Mouse (Mus musculus) embryonic facial prominence, embryonic 10.5 days (tissue): ENCODE measurements around the gene Iqcg. TPM values are rescaled to one million over a fixed set of nuclear protein-coding genes. Genes with fewer than 3 reads are reported as not detected.
A peak's percentile ranks its signal among the peaks of the same experiment; 100 is the strongest.

ENCODE experiments used
- DNase-seq: peaks from one replicate; pipeline ENCODE4 v3.0.0-alpha.2; 2017; ENCODE audit warnings: low spot score
- H3K27ac ChIP-seq: fragments of 300-500 bp; sonication (generic); replicated peaks from 2 replicates; pipeline ENCODE4 v1.5.1; 2016; ENCODE audit warnings: mild to moderate bottlenecking
- H3K27me3 ChIP-seq: fragments of 300-500 bp; sonication (generic); replicated peaks from 2 replicates; pipeline ENCODE4 v1.6.1; 2016; ENCODE audit warnings: low read depth, mild to moderate bottlenecking; ENCODE audit not compliant: poor library complexity, severe bottlenecking
- H3K36me3 ChIP-seq: fragments of 300-500 bp; sonication (generic); replicated peaks from 2 replicates; pipeline ENCODE4 v1.6.1; 2016; ENCODE audit warnings: mild to moderate bottlenecking, moderate library complexity
- H3K4me1 ChIP-seq: fragments of 300-500 bp; sonication (generic); 2 replicates; pipeline ENCODE4 v1.6.1; 2016
- H3K4me3 ChIP-seq: fragments of 300-500 bp; sonication (generic); 2 replicates; pipeline ENCODE4 v1.5.1; 2016; ENCODE audit warnings: mild to moderate bottlenecking, moderate library complexity
- H3K9me3 ChIP-seq: fragments of 300-500 bp; sonication (generic); 2 replicates; pipeline ENCODE4 v1.6.1; 2016; ENCODE audit warnings: mild to moderate bottlenecking
- WGBS: fragments of 180-500 bp; shearing (Covaris S2); methylation state at CpG from one replicate; pipeline ENCODE4 v1.1.7; 2016; 5-methylcytosine and 5-hydroxymethylcytosine counted together
- polyA plus RNA-seq: library from polyadenylated mRNA; unstranded; fragments of >200 nt; fragmentation: Nextera tagmentation; extraction: Ambion mirVana; gene quantifications from 2 replicates; pipeline ENCODE4 v1.2.1, GENCODE M21; 2016

Iqcg gene
- polyA plus RNA-seq, 1 experiment from 2014 or later, result 2.1 TPM

DNA sequence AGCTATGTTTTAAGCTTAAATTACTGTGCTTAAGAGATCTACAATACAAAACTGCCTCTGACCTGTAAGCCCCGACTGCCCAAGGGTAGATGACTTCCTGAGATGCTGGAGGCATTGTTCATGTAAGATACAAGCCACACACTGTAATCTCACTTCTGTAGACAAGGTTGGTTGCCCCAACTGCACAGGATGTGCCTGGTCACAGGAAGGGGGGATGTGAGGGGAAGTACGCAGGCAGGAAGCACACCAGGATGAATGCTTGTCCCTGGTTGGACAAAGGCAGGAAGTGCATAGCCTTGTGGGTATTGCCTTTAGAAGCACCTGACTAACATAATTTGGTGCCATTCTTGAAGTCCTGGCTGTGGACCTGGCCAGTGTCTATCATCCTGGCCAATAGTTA is 12.8 kb downstream of the Iqcg start:
- Histone ChIP-seq H3K27me3 (no peaks in the 10 kb centered on the region), H3K9me3 (no peaks in the 10 kb centered on the region), H3K4me3 (no peak overlapping the region), H3K36me3 (0 out of 2 replicates have a peak, but pooled peaks cover 2% of the 10 kb centered on the region), H3K4me1 (no peaks in the 10 kb centered on the region), H3K27ac (no peak overlapping the region)
- WGBS, result 73% methylated on average over 2 of the region's 2 CpGs
- DNase-seq, result no peak

- Histone ChIP-seq H3K36me3 (no peaks in the 10 kb centered on the region), H3K27ac (no peak overlapping the region), H3K4me3 (no peak overlapping the region), H3K4me1 (no peaks in the 10 kb centered on the region), H3K27me3 (no peaks in the 10 kb centered on the region), H3K9me3 (no peaks in the 10 kb centered on the region)
- no peak for DNase-seq
- 74% methylated on average over 1 of the region's 1 CpGs for WGBS
Measured at GRCm38 (mm10) chr16:33042682-33043081, 13.3 kb downstream of the Iqcg start.

DNA sequence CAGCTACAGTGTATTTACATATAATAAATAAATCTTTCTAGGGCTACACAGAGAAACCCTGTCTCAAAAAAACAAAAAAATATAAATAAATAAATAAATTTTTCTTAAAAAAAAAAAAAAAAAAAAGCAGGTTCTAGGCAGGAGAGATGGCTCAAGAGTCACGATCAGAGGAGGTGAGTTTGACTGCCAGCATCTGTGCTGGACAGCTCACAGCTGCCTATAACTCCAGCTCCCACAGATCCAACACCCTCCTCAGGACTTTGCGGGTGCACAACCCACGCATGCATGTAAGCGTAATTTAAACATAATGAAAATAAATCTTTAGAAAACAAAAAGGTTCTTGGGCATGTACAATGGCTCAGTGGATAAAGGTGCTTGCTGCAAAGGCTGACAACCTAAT is 20.0 kb downstream of the Iqcg start:
- Histone ChIP-seq H3K4me3 (no peak overlapping the region), H3K4me1 (peaks cover 7% of the 10 kb centered on the region), H3K27me3 (no peaks in the 10 kb centered on the region), H3K9me3 (no peaks in the 10 kb centered on the region), H3K36me3 (no peaks in the 10 kb centered on the region), H3K27ac (no peak overlapping the region)
- DNase-seq, result no peak
- 79% methylated on average over 4 of the region's 4 CpGs for WGBS

DNA sequence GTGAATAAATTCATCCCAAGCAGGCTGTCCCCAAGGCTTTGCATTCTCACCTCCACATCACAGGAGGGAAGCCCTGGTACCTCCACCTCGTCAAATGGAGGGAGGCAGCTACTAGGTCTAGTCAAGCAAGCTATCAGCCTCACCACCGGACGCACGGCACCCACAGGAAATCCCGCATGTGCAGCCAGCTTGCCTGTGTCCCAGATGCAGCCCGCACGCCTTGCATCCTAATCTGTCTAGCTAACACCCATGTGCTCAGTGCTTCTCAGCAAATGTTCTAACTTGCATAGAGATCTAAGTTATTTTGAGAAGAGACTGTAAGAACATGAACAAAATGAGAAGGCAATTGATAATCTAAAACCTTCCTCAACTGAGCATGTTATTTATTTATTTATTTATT is 29.7 kb downstream of the Iqcg start:
- H3K36me3 ChIP-seq, result no peaks in the 10 kb centered on the region
- no peaks in the 10 kb centered on the region for H3K9me3 ChIP-seq
- no peaks in the 10 kb centered on the region for H3K4me1 ChIP-seq
- WGBS, result 82% methylated on average over 7 of the region's 7 CpGs
- H3K27ac ChIP-seq, result no peak overlapping the region
- H3K27me3 ChIP-seq, result no peaks in the 10 kb centered on the region
- no peak for DNase-seq
- H3K4me3 ChIP-seq, result no peak overlapping the region

- H3K4me1 ChIP-seq, result no peaks in the 10 kb centered on the region
- H3K27me3 ChIP-seq, result no peaks in the 10 kb centered on the region
- H3K27ac ChIP-seq, result no peak overlapping the region
- WGBS, result 84% methylated on average over 8 of the region's 8 CpGs
- H3K9me3 ChIP-seq, result no peaks in the 10 kb centered on the region
- H3K36me3 ChIP-seq, result no peaks in the 10 kb centered on the region
- no peak overlapping the region for H3K4me3 ChIP-seq
- DNase-seq, result no peak
Measured at GRCm38 (mm10) chr16:33024456-33025104, 31.4 kb downstream of the Iqcg start.

DNA sequence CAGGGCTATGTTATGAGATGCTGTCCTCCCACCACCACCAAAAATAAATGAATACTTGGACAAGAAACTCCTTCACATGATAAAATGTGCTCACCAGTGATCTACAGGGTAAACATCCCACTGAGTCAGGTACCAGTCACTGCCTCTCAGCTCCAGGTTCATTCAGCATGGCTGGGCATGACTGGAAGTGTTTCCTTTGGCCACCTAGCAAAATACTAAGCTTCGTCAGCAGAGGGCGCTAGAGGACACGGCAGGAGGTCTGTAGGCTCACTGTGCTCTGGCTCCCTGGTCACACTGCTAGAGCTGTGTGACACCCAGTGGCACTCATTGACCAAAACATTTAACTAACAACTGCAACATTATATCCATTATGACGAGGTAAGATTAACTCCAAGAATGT is 32.3 kb downstream of the Iqcg start:
- peak; percentile 86 for DNase-seq
- no peaks in the 10 kb centered on the region for H3K36me3 ChIP-seq
- no peak overlapping the region for H3K27ac ChIP-seq
- no peak overlapping the region for H3K4me3 ChIP-seq
- H3K9me3 ChIP-seq, result no peaks in the 10 kb centered on the region
- 0 out of 2 replicates have a peak, but pooled peaks cover 2% of the 10 kb centered on the region for H3K4me1 ChIP-seq
- WGBS, result 6% methylated on average over 4 of the region's 4 CpGs
- no peaks in the 10 kb centered on the region for H3K27me3 ChIP-seq

- 79% methylated on average over 3 of the region's 3 CpGs for WGBS
- Histone ChIP-seq H3K36me3 (peaks cover 9% of the 10 kb centered on the region), H3K27me3 (no peaks in the 10 kb centered on the region), H3K9me3 (no peaks in the 10 kb centered on the region), H3K4me1 (0 out of 2 replicates have a peak, but pooled peaks cover 2% of the 10 kb centered on the region), H3K27ac (no peak overlapping the region), H3K4me3 (no peak overlapping the region)
- no peak for DNase-seq
Measured at GRCm38 (mm10) chr16:33021381-33021780, 34.6 kb downstream of the Iqcg start.

- no peaks in the 10 kb centered on the region for H3K27me3 ChIP-seq
- H3K27ac ChIP-seq, result peak overlapping the region; percentile 14; the same call in 1 of the 2 replicates
- H3K9me3 ChIP-seq, result no peaks in the 10 kb centered on the region
- peaks cover 28% of the 10 kb centered on the region for H3K36me3 ChIP-seq
- 78% methylated on average over 21 of the region's 21 CpGs for WGBS
- H3K4me1 ChIP-seq, result 0 out of 2 replicates have a peak, but pooled peaks cover 2% of the 10 kb centered on the region
- DNase-seq, result no peak
- H3K4me3 ChIP-seq, result no peak overlapping the region
Measured at GRCm38 (mm10) chr16:33019117-33019770, 36.8 kb downstream of the Iqcg start.

GRCm38 (mm10) chr16:33017677-33018349 is 38.2 kb downstream of the Iqcg start:
- H3K4me1 ChIP-seq, result 0 out of 2 replicates have a peak, but pooled peaks cover 2% of the 10 kb centered on the region
- H3K9me3 ChIP-seq, result no peaks in the 10 kb centered on the region
- no peak for DNase-seq
- no peak overlapping the region for H3K4me3 ChIP-seq
- H3K27me3 ChIP-seq, result no peaks in the 10 kb centered on the region
- no peak overlapping the region for H3K27ac ChIP-seq
- WGBS, result 89% methylated on average over 5 of the region's 5 CpGs
- peaks cover 42% of the 10 kb centered on the region for H3K36me3 ChIP-seq

DNA sequence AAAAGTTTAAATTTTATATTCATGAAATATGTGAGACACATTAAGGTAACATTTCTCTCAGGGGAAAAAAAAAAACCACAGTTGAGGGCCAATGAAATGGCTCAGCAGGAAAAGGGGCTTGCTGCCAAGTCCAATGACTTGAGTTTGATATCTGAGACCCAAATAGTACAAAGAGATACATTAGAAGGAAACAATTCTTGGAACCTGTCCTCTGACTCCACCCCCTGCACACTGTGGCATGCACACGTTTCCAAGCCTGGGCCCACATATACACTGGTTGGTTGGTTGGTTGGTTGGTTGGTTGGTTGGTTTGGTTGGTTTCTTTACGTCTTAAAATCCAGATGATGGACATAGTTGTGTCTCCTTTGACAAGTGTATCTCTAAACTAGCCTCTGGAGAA is 40.0 kb downstream of the Iqcg start:
- 94% methylated on average over 2 of the region's 2 CpGs for WGBS
- Histone ChIP-seq H3K36me3 (peaks cover 55% of the 10 kb centered on the region), H3K27ac (no peak overlapping the region), H3K4me3 (no peak overlapping the region), H3K9me3 (no peaks in the 10 kb centered on the region), H3K27me3 (no peaks in the 10 kb centered on the region), H3K4me1 (0 out of 2 replicates have a peak, but pooled peaks cover 2% of the 10 kb centered on the region)
- DNase-seq, result no peak

DNA sequence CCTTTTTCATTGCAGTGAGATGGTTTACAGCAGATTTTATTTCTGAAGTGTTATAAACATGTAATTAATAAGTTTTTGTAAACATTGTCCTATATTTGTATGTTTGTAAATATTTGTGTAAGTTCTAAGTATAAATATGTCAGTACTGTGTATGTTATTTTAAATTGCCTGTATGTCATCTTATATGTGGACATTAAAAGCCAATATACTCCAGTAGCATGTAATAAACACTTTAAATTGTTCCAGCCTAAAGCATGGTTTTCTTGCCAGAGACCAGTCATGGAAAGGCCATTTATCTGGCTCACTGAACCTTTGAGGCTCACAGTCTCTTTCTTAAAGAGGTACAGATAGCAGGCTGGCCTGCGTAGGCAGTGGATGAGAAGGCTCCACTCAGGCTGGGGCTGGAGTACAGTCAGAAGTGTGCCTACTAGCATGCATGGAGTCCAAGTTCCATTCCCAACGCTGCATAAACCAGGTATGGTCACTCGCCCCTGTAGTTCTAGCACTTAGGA is 40.6 kb downstream of the Iqcg start:
- no peak overlapping the region for H3K4me3 ChIP-seq
- no peak overlapping the region for H3K27ac ChIP-seq
- H3K4me1 ChIP-seq, result 0 out of 2 replicates have a peak, but pooled peaks cover 2% of the 10 kb centered on the region
- peaks cover 61% of the 10 kb centered on the region for H3K36me3 ChIP-seq
- DNase-seq, result no peak
- no peaks in the 10 kb centered on the region for H3K27me3 ChIP-seq
- no peaks in the 10 kb centered on the region for H3K9me3 ChIP-seq
- WGBS, result 94% methylated on average over 3 of the region's 3 CpGs

DNA sequence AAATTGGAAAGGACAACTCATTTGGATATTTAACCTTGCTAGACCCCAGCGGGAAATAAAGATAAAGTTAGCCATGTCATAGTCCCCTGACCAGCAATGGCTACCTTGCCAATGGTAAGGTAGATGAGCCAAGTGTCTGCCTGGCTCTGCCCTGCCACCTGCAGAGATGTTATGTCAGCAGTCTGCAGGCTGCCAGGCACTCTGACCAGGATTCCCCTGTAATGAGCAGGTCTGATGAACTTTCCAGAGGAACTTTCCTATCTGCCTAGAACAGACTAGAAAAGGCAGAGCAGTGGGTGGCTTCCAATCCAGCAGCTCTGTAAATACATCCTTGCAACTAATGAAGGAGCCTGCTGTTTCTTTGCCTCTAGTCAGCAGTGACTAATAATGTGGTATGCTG is 41.1 kb downstream of the Iqcg start:
- H3K4me1 ChIP-seq, result 0 out of 2 replicates have a peak, but pooled peaks cover 2% of the 10 kb centered on the region
- H3K27ac ChIP-seq, result no peak overlapping the region
- DNase-seq, result no peak
- no peaks in the 10 kb centered on the region for H3K9me3 ChIP-seq
- H3K4me3 ChIP-seq, result no peak overlapping the region
- 79% methylated on average over 1 of the region's 1 CpGs for WGBS
- H3K27me3 ChIP-seq, result no peaks in the 10 kb centered on the region
- peaks cover 66% of the 10 kb centered on the region for H3K36me3 ChIP-seq
